8 mouse cellular contexts compared by ENCODE assay signal in genomic region chr2:179976295-179976627, GRCm38 (mm10). TPM values are rescaled to one million over a fixed set of nuclear protein-coding genes. Genes with fewer than 3 reads are reported as not detected.
DNase-seq lines count a peak whose midpoint lies in the region; ATAC-seq and TF ChIP-seq lines count a peak whose summit lies in the region.

No protein-coding gene starts in this region.

- no peaks in the 10 kb centered on the region for H3K9me3 ChIP-seq in heart, embryonic 13.5 days
- no peaks in the 10 kb centered on the region for H3K9me3 ChIP-seq in G1E (replicated peaks)
- no peaks in the 10 kb centered on the region for H3K9me3 ChIP-seq in heart, embryonic 16.5 days (replicated peaks; ENCODE audit: control insufficient read depth, low read length)
- H3K9me3 ChIP-seq in midbrain, embryonic 10.5 days (replicated peaks) = no peaks in the 10 kb centered on the region

- no peak for TF ChIP-seq CTCF in G1E (IDR thresholded peaks at IDR 0.05; ENCODE audit: low read depth, low read length)

- H3K27ac ChIP-seq in heart, embryonic 13.5 days (replicated peaks) = peak overlapping the region; percentile 92
- peak overlapping the region; percentile 89 for H3K27ac ChIP-seq in heart, embryonic 16.5 days (ENCODE audit: low read length)
- H3K27ac ChIP-seq in midbrain, embryonic 10.5 days (replicated peaks) = peak overlapping the region; percentile 96

- no peak for DNase-seq in heart, adult 9 months (ENCODE audit: low spot score in 2 of 2)
- DNase-seq in G1E (ENCODE audit: low spot score) = peak; percentile 35
- DNase-seq in midbrain, embryonic 10.5 days (ENCODE audit: low spot score) = no peak
- DNase-seq in right cerebral cortex, postnatal 36 days (ENCODE audit: low spot score in 2 of 2) = no peak
- no peak for DNase-seq in right cerebral cortex, postnatal 25 days

- H3K4me2 ChIP-seq in heart, embryonic 13.5 days = peak overlapping the region; percentile 99
- H3K4me2 ChIP-seq in heart, embryonic 16.5 days (ENCODE audit: low read depth, low read length) = peak overlapping the region; percentile 97

- H3K9ac ChIP-seq in heart, embryonic 13.5 days = peak overlapping the region; percentile 95
- peak overlapping the region; percentile 90 for H3K9ac ChIP-seq in heart, embryonic 16.5 days (ENCODE audit: low read length)

- ATAC-seq in heart, embryonic 13.5 days (ENCODE audit: extremely low read depth, insufficient number of reproducible peaks, low FRiP score, low TSS enrichment) = peak; percentile 37; the same call in 1 of the 2 replicates
- ATAC-seq in G1E (ENCODE audit: extremely low read depth, insufficient number of reproducible peaks, low FRiP score, poor library complexity, severe bottlenecking) = no peak
- ATAC-seq in heart, embryonic 16.5 days (replicated peaks; ENCODE audit: extremely low read depth, insufficient read depth, low FRiP score) = peak; percentile 6
- ATAC-seq in megakaryocyte-erythroid progenitor cell, adult 5-6 weeks (replicated peaks; ENCODE audit: low FRiP score, low TSS enrichment, poor library complexity, severe bottlenecking) = no peak

- H3K4me3 ChIP-seq in heart, embryonic 13.5 days = peak overlapping the region; percentile 72
- peak overlapping the region; percentile 91 for H3K4me3 ChIP-seq in G1E (ENCODE audit: low read depth, low read length)
- H3K4me3 ChIP-seq in heart, embryonic 16.5 days (ENCODE audit: low read length) = peak overlapping the region; percentile 83
- H3K4me3 ChIP-seq in midbrain, embryonic 10.5 days = peak overlapping the region; percentile 94

- peaks cover 67% of the 10 kb centered on the region for H3K4me1 ChIP-seq in heart, embryonic 13.5 days
- peaks cover 52% of the 10 kb centered on the region for H3K4me1 ChIP-seq in G1E (ENCODE audit: insufficient read depth, low read depth, low read length)
- peaks cover 53% of the 10 kb centered on the region for H3K4me1 ChIP-seq in heart, embryonic 16.5 days (ENCODE audit: control insufficient read depth, insufficient read depth, low read length)
- H3K4me1 ChIP-seq in midbrain, embryonic 10.5 days = peaks cover 53% of the 10 kb centered on the region

- no peaks in the 10 kb centered on the region for H3K27me3 ChIP-seq in heart, embryonic 13.5 days (replicated peaks)
- peaks cover 7% of the 10 kb centered on the region for H3K27me3 ChIP-seq in G1E (ENCODE audit: insufficient read depth, low read length)
- no peaks in the 10 kb centered on the region for H3K27me3 ChIP-seq in heart, embryonic 16.5 days (ENCODE audit: control insufficient read depth, insufficient read depth, low read length)
- no peaks in the 10 kb centered on the region for H3K27me3 ChIP-seq in midbrain, embryonic 10.5 days (ENCODE audit: low read depth, poor library complexity, severe bottlenecking)

- no peaks in the 10 kb centered on the region for H3K36me3 ChIP-seq in heart, embryonic 13.5 days
- H3K36me3 ChIP-seq in G1E (replicated peaks) = peaks cover 49% of the 10 kb centered on the region
- H3K36me3 ChIP-seq in heart, embryonic 16.5 days (ENCODE audit: control insufficient read depth, insufficient read depth) = no peaks in the 10 kb centered on the region
- H3K36me3 ChIP-seq in midbrain, embryonic 10.5 days = no peaks in the 10 kb centered on the region

- WGBS in heart, embryonic 13.5 days = 0% methylated on average over 35 of the region's 54 CpGs
- WGBS in heart, embryonic 16.5 days = under 1% methylated on average over 53 of the region's 54 CpGs
- WGBS in midbrain, embryonic 10.5 days = 7% methylated on average over 54 of the region's 54 CpGs

RNA-seq across cellular contexts. Expression of gene Taf4, which starts 0.2 kb away (rescaled TPM):
- 1.7 and 1.9 TPM in 2 replicates for polyA plus RNA-seq in heart, embryonic 13.5 days (2015; fragmentation: Nextera tagmentation; extraction: Ambion mirVana)
- 37.3 and 45.7 TPM in 2 replicates for total RNA-seq in G1E (2014; fragmentation: Nextera tagmentation)
- 9.3 and 14.2 TPM in 2 replicates for total RNA-seq in G1E (2017)
- 29.3 and 32.3 TPM in 2 replicates for polyA plus RNA-seq in G1E (2012)
- polyA plus RNA-seq in heart, embryonic 16.5 days (2015; fragmentation: Nextera tagmentation; extraction: Ambion mirVana) = 2.1 TPM in 2 replicates
- 3.5 and 4.0 TPM in 2 replicates for polyA plus RNA-seq in midbrain, embryonic 10.5 days (2016; fragmentation: Nextera tagmentation; extraction: Ambion mirVana)
- 22.1 and 31.5 TPM in 2 replicates for total RNA-seq in megakaryocyte-erythroid progenitor cell, adult 5-6 weeks (2014; fragmentation: Nextera tagmentation)
- total RNA-seq in megakaryocyte-erythroid progenitor cell, adult 5-6 weeks (2017) = 20.1 and 28.4 TPM in 2 replicates

RNA-seq across cellular contexts. Expression of gene Lsm14b, which starts 48.5 kb away (rescaled TPM):
- 4.8 and 5.3 TPM in 2 replicates for polyA plus RNA-seq in heart, embryonic 13.5 days (2015; fragmentation: Nextera tagmentation; extraction: Ambion mirVana)
- total RNA-seq in G1E (2014; fragmentation: Nextera tagmentation) (19.9 and 27.5 TPM in 2 replicates), G1E (2017) (39.2 and 41.1 TPM in 2 replicates)
- 44.4 and 57.6 TPM in 2 replicates for polyA plus RNA-seq in G1E (2012)
- 4.5 and 6.7 TPM in 2 replicates for polyA plus RNA-seq in heart, embryonic 16.5 days (2015; fragmentation: Nextera tagmentation; extraction: Ambion mirVana)
- 9.4 and 10.4 TPM in 2 replicates for polyA plus RNA-seq in midbrain, embryonic 10.5 days (2016; fragmentation: Nextera tagmentation; extraction: Ambion mirVana)
- 14.9 and 28.0 TPM in 2 replicates for total RNA-seq in megakaryocyte-erythroid progenitor cell, adult 5-6 weeks (2014; fragmentation: Nextera tagmentation)
- 25.1 and 44.2 TPM in 2 replicates for total RNA-seq in megakaryocyte-erythroid progenitor cell, adult 5-6 weeks (2017)

Comparison
In these comparisons a context has a peak if more than half of its experiments do, and no peak if none do; other contexts are left out.
1. ATAC-seq: peak in heart, embryonic 13.5 days (single experiment) and heart, embryonic 16.5 days (single experiment); none in G1E (single experiment) and megakaryocyte-erythroid progenitor cell, adult 5-6 weeks (single experiment).
2. Peak in every context shown above with its lines, with median percentiles within 50 percentile points of each other: H3K27ac ChIP-seq and H3K4me3 ChIP-seq.